Mouse (Mus musculus): ENCODE results near the gene Vars.

DNA sequence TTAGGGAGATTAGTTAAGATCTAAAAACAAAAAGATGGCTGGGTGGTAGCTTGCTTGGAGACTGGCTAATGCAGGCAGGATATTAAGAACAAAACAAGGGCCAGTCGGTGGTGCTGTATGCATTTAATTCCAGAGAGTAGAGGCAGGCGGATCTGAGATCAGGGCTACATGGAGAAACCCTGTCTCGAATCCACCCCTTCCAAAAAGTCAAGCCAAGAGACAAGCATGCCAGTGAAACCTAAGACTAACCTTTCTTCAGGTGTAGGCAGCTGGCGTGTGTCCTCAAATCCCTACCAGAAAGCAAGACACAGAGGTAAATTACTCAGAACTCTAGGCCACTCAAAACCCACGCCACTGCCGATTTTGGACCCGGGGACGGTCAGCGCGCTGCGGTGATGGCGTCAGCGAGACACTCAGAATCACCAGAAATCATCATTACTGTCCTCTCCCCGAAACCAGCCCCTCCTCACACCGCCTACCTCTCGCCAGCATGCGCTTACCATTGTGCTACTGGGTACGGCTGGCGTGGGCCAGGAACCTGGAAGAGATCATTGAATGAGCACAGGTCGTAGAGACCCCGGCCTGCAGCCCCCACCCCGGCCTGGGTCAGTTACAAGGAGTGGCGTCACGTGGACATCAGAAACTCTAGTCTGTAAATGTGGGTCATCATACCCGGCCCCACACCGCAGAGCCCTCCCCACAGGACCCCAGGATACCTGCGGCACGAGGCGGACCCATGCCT is 49.0 kb upstream of the Vars start:
- no peak for TF ChIP-seq CTCF (IDR thresholded peaks at IDR 0.05; ENCODE audit: extremely low read depth, insufficient read length, insufficient replicate concordance, low read depth, low read length)
- TF ChIP-seq POLR2A (IDR thresholded peaks at IDR 0.05; ENCODE audit: low read depth, low read length): no peak

All from small intestine, adult 2 months (tissue).